Mouse (Mus musculus) heart, postnatal 0 days (tissue): ENCODE results near the gene Srp54c. TPM values are rescaled to one million over a fixed set of nuclear protein-coding genes. Genes with fewer than 3 reads are reported as not detected.
"Not testable (repeated sequence)": the region's sequence is repeated elsewhere in the genome, so short reads cannot be mapped to it uniquely, and the experiment has no call there.

Experiments used
- ATAC-seq: fragments of 200-750 bp; cut with Nextera tagmentation; 2 replicates; pipeline ENCODE4 v1.8.0; 2017; ENCODE audit warnings: low read depth, moderate number of reproducible peaks, moderate library complexity; ENCODE audit not compliant: insufficient read depth
- DNase-seq: peaks from one replicate; pipeline ENCODE4 v3.0.0-alpha.2; 2016; ENCODE audit warnings: low spot score
- H3K27ac ChIP-seq: fragments of 300-500 bp; sonication (generic); 2 replicates; pipeline ENCODE4 v1.5.1; 2014; ENCODE audit warnings: low read depth, mild to moderate bottlenecking
- H3K27me3 ChIP-seq: fragments of 300-500 bp; sonication (generic); 2 replicates; pipeline ENCODE4 v1.6.1; 2014; ENCODE audit warnings: low read length, mixed read lengths; ENCODE audit not compliant: control insufficient read depth, insufficient read depth
- H3K36me3 ChIP-seq: fragments of 300-500 bp; sonication (generic); replicated peaks from 2 replicates; pipeline ENCODE4 v1.6.1; 2014; ENCODE audit warnings: low read length, mixed read lengths; ENCODE audit not compliant: control insufficient read depth, insufficient read depth
- H3K4me1 ChIP-seq: fragments of 300-500 bp; sonication (generic); 2 replicates; pipeline ENCODE4 v1.6.1; 2014; ENCODE audit warnings: antibody characterized with exemption; ENCODE audit not compliant: control insufficient read depth, insufficient read depth
- H3K4me2 ChIP-seq: fragments of 300-500 bp; sonication (generic); 2 replicates; pipeline ENCODE4 v1.6.1; 2014; ENCODE audit warnings: low read depth, mild to moderate bottlenecking, low read length, moderate library complexity
- H3K4me3 ChIP-seq: fragments of 300-500 bp; sonication (generic); 2 replicates; pipeline ENCODE4 v1.5.1; 2014; ENCODE audit warnings: low read depth, low read length
- H3K9ac ChIP-seq: fragments of 300-500 bp; sonication (generic); replicated peaks from 2 replicates; pipeline ENCODE4 v1.6.1; 2014; ENCODE audit warnings: low read depth, low read length, mixed read lengths
- H3K9me3 ChIP-seq: fragments of 300-500 bp; sonication (generic); replicated peaks from 2 replicates; pipeline ENCODE4 v1.6.1; 2016; ENCODE audit warnings: low read length; ENCODE audit not compliant: control insufficient read depth
- CTCF ChIP-seq: IDR thresholded peaks from 2 replicates; pipeline ENCODE4 v1.5.1; 2016; ENCODE audit warnings: antibody characterized with exemption, control low read depth, low read depth
- EP300 ChIP-seq: IDR thresholded peaks from 2 replicates; pipeline ENCODE4 v1.6.1; 2016; ENCODE audit warnings: antibody characterized with exemption, low read depth
- WGBS: fragments of 180-500 bp; shearing (Covaris S2); extraction: QIAGEN DNeasy Blood & Tissue Kit; methylation state at CpG from one replicate; pipeline ENCODE4 v1.1.7; 2014; 5-methylcytosine and 5-hydroxymethylcytosine counted together
- polyA plus RNA-seq: library from polyadenylated mRNA; unstranded; fragments of >200 nt; fragmentation: Nextera tagmentation; extraction: Ambion mirVana; gene quantifications from 2 replicates; pipeline ENCODE4 v1.2.1, GENCODE M21; 2015
- total RNA-seq: library from RNA; depleted of rRNA; stranded (reverse); fragments of >200 nt; gene quantifications from 2 replicates; pipeline ENCODE4 v1.2.3, GENCODE M21; 2014; ENCODE audit warnings: low replicate concordance

Gene Srp54c
- total and polyA plus RNA-seq, 2 experiments from 2014 or later, result 28.6 to 59.3 TPM

GRCm38 (mm10) chr12:55261950-55262349, 32.0 kb downstream of the Srp54c start:
- not testable (repeated sequence) for H3K4me3 ChIP-seq, H3K27me3 ChIP-seq, H3K9ac ChIP-seq, H3K4me1 ChIP-seq, H3K4me2 ChIP-seq, ATAC-seq, H3K9me3 ChIP-seq, H3K27ac ChIP-seq, DNase-seq
- no CpG with 5 or more reads among the region's 8 CpGs for WGBS
- peaks cover 13% of the 10 kb centered on the region for H3K36me3 ChIP-seq

GRCm38 (mm10) chr12:55263385-55263784, 33.4 kb downstream of the Srp54c start:
- not testable (repeated sequence) for H3K36me3 ChIP-seq, H3K4me3 ChIP-seq, H3K4me2 ChIP-seq, DNase-seq, H3K9ac ChIP-seq, H3K27me3 ChIP-seq, H3K27ac ChIP-seq, H3K4me1 ChIP-seq, ATAC-seq, H3K9me3 ChIP-seq
- WGBS, result no CpG with 5 or more reads among the region's 5 CpGs

- Histone ChIP-seq H3K27me3 (no peaks in the 10 kb centered on the region), H3K4me3 (no peak overlapping the region), H3K36me3 (no peaks in the 10 kb centered on the region), H3K4me2 (no peak overlapping the region), H3K27ac (no peak overlapping the region), H3K9me3 (no peaks in the 10 kb centered on the region), H3K9ac (no peak overlapping the region), H3K4me1 (no peaks in the 10 kb centered on the region)
- 61% methylated on average over 3 of the region's 3 CpGs for WGBS
- ATAC-seq (no peak), DNase-seq (no peak)
- TF ChIP-seq CTCF (no peak), EP300 (no peak)
These were observed 42.3 kb downstream of the Srp54c start for GRCm38 (mm10) chr12:55272243-55272642.

GRCm38 (mm10) chr12:55277583-55277982, 47.6 kb downstream of the Srp54c start:
- WGBS, result 87% methylated on average over 3 of the region's 6 CpGs
- not testable (repeated sequence) for H3K9ac ChIP-seq, DNase-seq, H3K9me3 ChIP-seq, H3K4me1 ChIP-seq, ATAC-seq, H3K36me3 ChIP-seq, H3K4me3 ChIP-seq, H3K4me2 ChIP-seq, H3K27ac ChIP-seq, H3K27me3 ChIP-seq

GRCm38 (mm10) chr12:55298112-55298511, 68.1 kb downstream of the Srp54c start:
- H3K9ac ChIP-seq, result no peak overlapping the region
- TF ChIP-seq EP300 (no peak), CTCF (no peak)
- H3K27me3 ChIP-seq, result no peaks in the 10 kb centered on the region
- DNase-seq (no peak), ATAC-seq (no peak)
- H3K36me3 ChIP-seq, result peaks cover 44% of the 10 kb centered on the region
- no peak overlapping the region for H3K27ac ChIP-seq
- H3K9me3 ChIP-seq, result no peaks in the 10 kb centered on the region
- H3K4me2 ChIP-seq, result no peak overlapping the region
- WGBS, result 92% methylated on average over 9 of the region's 9 CpGs
- H3K4me3 ChIP-seq, result no peak overlapping the region
- H3K4me1 ChIP-seq, result peaks cover 13% of the 10 kb centered on the region

- H3K9ac ChIP-seq, result no peak within 1 kb of the TSS
- no peak within 1 kb of the TSS for H3K4me3 ChIP-seq
- WGBS, result 88% methylated on average over 5 of the region's 5 CpGs
- peaks cover 34% of the 10 kb centered on the region for H3K36me3 ChIP-seq
- no peaks in the 10 kb centered on the region for H3K9me3 ChIP-seq
- peaks cover 22% of the 10 kb centered on the region for H3K4me1 ChIP-seq
- ATAC-seq, result no peak
- no peak for TF ChIP-seq EP300
- no peak for TF ChIP-seq CTCF
- H3K27me3 ChIP-seq, result no peaks in the 10 kb centered on the region
- no peak within 1 kb of the TSS for H3K4me2 ChIP-seq
- no peak within 1 kb of the TSS for H3K27ac ChIP-seq
- no peak for DNase-seq
These were observed 69.4 kb downstream of the Srp54c start, which contains the start of gene 1110008L16Rik for GRCm38 (mm10) chr12:55299336-55299735. Gene 1110008L16Rik (plus strand): TSS chr12:55299577.
